Mouse (Mus musculus) left cerebral cortex, postnatal 10 days (tissue): Measurements from ENCODE around the gene Ears2. TPM values are rescaled to one million over a fixed set of nuclear protein-coding genes. Genes with fewer than 3 reads are reported as not detected.

Experiments
- DNase-seq, 2 experiments: peaks; one replicate each; pipeline ENCODE4 v3.0.0; 2021 to 2022; ENCODE audit warnings: low spot score in 2 of 2, mixed read lengths in 1 of 2; ENCODE audit errors: extremely low spot score in 1 of 2
- intact Hi-C: fragments of 180-260 bp; cut with DNase I; formaldehyde crosslinking; loops from one replicate; pipeline ENCODE4 v1.15.1; 2025
- total RNA-seq, 2 experiments: library from RNA; stranded (reverse); gene quantifications; 2 replicates each; pipeline ENCODE4 v1.2.3; 2021

Ears2 gene
- total RNA-seq, 2 experiments from 2014 or later: 7.6 to 7.8 TPM

- no peak for DNase-seq
- intact Hi-C loops: no loop called here
Observed at GRCm38 (mm10) chr7:122050834-122051233, 16.2 kb downstream of the Ears2 start.

DNA sequence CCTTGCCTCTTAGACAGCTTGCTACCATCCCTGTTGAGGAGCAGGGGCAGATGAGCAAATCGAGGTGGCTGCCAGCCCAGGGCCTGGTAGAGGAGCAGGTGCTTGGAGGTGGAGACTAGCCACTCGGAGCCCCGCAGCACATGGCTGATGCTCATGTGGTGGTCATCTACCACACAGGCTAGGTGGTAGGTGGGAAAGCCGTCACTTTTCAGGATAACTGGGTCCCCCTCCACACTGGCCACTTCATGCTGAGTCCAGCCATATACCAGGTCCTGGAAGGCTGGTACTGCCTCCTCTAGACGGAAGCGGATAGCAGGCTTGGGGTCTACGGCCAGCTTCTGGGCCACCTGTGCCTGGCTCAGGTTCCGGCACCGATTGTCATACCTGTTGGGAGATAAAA, 18.9 kb downstream of the Ears2 start:
- DNase-seq: no peak
- intact Hi-C loops: no loop called here

GRCm38 (mm10) chr7:122046813-122047212, 20.2 kb downstream of the Ears2 start:
- intact Hi-C loops: no loop called here
- DNase-seq: no peak

GRCm38 (mm10) chr7:122045711-122046110, 21.4 kb downstream of the Ears2 start:
- intact Hi-C loops: no loop called here
- DNase-seq: no peak

DNA sequence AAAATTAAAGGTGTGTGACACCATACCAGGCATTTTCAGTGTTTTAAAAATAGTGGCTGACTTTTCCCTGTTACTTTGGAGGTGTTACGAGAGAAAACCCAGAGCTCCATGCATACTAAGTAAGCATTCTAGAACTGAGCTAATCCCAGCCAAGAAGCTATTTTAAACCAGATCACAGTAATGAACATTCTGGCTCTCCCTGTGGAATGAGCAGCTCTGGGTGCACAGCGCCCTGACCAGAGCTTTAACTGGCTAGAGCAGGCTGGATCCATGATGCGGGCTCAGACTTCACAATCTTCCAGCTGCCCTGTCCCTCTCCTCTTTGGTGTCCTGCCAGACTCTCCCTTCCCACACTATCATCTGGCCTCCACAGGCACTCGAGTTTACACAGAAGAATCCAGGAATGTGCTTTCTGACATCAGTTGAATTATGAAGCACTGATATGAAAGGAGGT, 21.9 kb downstream of the Ears2 start:
- DNase-seq: peak in 1 of 2 experiments; percentile 56

GRCm38 (mm10) chr7:122044106-122044505, 23.0 kb downstream of the Ears2 start:
- no peak for DNase-seq
- intact Hi-C loops: no loop called here

More for the DNA sequence above, 21.9 kb downstream of the Ears2 start:
- intact Hi-C loops: no loop called here

DNA sequence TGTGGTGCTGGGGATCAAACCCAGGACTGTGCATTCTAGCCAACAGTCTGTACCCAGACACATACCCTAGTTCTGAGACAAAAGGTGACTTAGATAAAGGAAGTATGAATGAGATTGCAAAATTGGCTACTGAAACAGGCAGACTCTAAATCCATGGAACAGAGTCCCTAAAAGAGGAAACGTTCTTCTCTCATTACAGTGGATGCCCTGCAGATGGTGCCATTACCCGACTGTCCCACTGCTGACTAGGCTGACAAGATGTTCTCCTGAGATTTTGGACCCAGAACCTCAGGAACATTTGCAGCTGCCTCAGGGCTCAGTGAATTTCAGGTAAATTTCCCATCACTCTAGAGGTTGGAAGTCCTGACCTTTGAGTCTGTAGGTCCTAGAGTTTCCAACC, 32.7 kb downstream of the Ears2 start:
- intact Hi-C loops: no loop called here
- DNase-seq: no peak

DNA sequence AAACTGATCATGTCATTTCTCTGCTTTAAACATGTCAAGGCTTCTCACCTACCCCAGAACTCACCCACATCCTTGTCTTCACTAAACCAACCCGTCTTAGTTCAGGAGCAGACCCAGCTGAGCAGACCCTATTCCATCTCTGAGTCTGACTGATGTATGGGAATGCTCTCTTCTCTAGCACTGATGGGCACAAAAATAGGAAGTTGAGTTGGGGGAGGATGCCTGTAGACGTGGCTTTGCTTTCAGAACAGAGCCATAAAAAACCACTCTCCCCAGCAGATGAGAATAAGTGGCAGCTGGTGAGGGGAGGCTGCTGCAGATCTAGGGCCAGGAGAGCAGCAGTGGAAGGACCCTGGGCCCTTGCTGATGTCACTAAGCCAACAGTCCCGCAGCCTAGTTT, 33.7 kb downstream of the Ears2 start:
- no peak for DNase-seq

GRCm38 (mm10) chr7:122022131-122022530, 44.9 kb downstream of the Ears2 start:
- no peak for DNase-seq
- intact Hi-C loops: loop anchor here (5.0 kb wide), 1 partner anchor 45 kb away; the partner anchor contains the start of genes Ears2 and Ubfd1

More for the DNA sequence above, 33.7 kb downstream of the Ears2 start:
- intact Hi-C loops: no loop called here

DNA sequence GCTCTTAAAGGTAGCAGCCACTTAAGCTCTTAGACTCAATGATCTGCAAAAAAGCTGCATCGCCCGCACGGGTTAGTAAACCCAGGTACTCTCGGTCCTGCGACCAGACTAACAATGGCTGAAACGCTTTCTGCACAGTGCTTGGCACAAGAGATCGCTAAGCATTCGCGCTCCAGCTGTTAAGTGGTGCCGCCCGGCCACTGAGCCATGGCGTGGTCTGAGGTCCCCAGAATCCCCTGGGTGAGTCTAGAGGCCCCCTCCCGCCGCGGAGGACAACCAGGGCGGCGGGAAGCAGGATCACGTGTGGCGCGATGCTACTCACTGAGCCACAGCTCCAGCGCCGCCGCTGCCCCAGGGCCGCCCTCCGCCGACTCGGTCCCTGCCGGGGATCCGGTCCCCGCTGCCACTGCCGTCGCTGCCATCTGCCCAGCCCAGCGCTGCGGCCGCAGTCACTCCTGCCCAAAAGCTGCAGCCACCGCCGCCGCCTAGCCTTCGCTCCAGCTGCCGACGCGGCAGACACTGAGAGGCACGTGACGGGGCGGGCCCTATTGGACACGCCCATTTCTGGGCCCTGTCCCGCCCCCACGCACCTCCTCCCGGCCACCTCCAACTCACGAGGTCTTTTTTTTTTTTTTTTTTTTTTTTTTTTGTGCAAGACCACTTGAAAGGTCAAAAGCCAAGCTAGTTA, 46.3 kb downstream of the Ears2 start, which contains the start of gene Gga2:
TSS of gene Gga2 (minus strand) at position 556 of the 688 bp plus-strand sequence.
- intact Hi-C loops: loop anchor here (5.0 kb wide), 1 partner anchor 46 kb away; the partner anchor contains the start of genes Ears2 and Ubfd1
- DNase-seq: peak; percentile 80 to 92

- intact Hi-C loops: loop anchor here (5.0 kb wide), 1 partner anchor 47 kb away; the partner anchor contains the start of genes Ears2 and Ubfd1
- DNase-seq: no peak
Observed at GRCm38 (mm10) chr7:122020273-122020666, 46.8 kb downstream of the Ears2 start.

DNA sequence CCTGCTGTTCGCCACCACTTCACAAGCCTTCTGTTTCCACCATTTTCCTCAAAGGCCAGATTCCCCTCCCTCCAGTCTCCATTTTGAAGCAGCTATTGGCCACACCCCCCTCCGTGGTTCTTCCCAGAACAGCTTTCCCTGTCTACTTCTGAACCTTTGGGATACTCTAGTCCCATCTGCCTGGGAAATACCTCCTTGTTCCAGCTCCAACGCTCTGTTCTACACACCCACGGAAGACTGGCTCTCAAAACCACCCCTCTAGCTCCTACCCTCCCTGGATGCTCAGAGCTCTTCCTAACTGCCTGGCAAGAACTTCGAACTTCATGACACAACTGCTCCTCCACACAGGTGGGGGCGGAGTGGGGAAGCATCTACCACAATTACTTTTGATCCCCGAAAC, 48.1 kb downstream of the Ears2 start:
- peak in 1 of 2 experiments; percentile 42 for DNase-seq

DNA sequence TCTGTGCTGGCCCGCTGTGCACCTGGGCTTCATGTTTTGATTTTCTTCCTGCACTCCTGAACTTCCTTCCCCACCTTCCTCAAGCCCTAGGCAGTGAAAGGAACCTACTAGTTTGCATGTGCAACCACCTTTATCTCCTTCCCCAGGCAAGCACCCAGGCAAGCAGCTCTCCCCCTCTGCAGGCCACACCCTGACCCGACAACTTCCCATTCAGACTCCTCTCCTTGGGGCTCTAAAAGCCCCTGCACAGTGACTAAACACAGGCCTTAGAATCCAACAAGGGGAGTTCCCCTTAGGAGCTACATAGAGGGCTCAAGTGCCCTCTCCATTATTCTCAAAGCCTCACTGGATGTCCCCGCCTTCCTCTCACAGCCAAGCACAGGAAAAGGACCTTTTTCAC, 48.8 kb downstream of the Ears2 start:
- intact Hi-C loops: no loop called here
- no peak for DNase-seq

More for the DNA sequence above, 48.1 kb downstream of the Ears2 start:
- intact Hi-C loops: no loop called here

- intact Hi-C loops: no loop called here
- DNase-seq: no peak
Observed at GRCm38 (mm10) chr7:122015734-122016133, 51.3 kb downstream of the Ears2 start.

GRCm38 (mm10) chr7:122015105-122015504, 52.0 kb downstream of the Ears2 start:
- intact Hi-C loops: no loop called here
- no peak for DNase-seq

DNA sequence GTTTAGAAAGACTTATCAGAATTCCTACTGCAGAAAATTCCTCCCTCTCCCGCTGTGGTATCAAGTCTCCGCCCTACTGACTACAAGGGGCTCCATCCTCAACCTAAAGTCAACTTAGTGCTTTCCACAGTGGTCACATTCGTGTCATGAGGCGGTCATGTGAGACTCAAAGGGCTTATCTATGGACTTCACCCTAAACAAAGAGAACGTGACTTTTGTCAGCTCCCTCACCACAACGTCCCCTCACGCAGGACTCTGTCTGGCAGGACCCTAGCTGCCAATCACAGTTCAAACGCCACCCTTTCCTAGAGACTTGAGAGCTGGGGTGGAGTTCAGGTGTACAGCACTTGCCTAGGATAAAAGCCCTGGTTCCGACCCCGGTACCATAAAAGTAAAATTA, 54.1 kb downstream of the Ears2 start:
- intact Hi-C loops: no loop called here
- DNase-seq: no peak

DNA sequence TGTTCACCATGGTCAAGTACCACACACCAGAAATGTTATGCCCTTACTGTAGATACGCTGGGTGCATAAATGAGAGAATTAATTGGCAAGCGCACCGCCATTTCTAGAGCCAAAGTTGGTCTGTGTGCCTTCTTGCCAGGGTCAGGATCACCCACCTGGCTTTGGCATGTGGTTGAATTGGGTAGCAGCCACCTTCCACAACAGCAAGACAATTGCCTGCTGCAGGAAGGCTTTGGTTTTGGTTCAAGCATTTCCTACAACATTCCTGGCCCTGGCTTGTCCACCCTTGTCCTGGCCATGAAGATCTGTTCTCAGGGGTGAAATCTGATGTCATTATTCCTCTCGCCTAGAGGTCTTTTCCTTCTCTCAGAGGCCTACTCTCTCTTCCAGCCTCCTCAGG, 54.7 kb downstream of the Ears2 start:
- intact Hi-C loops: no loop called here
- DNase-seq: no peak

DNA sequence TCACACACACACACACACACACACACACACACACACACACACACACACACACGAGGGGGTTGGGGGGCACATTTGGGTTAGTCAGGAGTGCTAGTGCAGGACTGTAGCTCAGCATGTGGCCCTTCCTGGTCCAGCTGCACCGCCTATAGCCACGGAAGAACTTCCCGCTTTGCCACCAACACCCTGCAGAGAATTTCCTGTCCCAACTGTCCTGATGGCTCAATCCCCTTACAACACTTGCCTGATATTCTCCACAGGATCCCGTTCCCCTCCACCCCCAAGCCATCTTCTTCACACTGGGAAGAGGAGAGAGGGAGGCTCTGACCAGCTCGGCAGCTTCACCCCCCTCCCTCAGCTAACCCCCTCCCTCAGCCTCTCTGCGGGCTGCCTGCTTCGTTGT, 66.7 kb downstream of the Ears2 start:
- intact Hi-C loops: loop anchor here (10.0 kb wide), 1 partner anchor 74 kb away; no protein-coding TSS in a partner anchor
- no peak for DNase-seq

- intact Hi-C loops: no loop called here
- DNase-seq: no peak
Observed at GRCm38 (mm10) chr7:121995961-121996360, 71.1 kb downstream of the Ears2 start.
